Mouse (Mus musculus) heart, embryonic 16.5 days (tissue): ENCODE measurements around the gene Wdr43. TPM values are rescaled to one million over a fixed set of nuclear protein-coding genes. Genes with fewer than 3 reads are reported as not detected.
A peak's percentile ranks its signal among the peaks of the same experiment; 100 is the strongest.

Source experiments
- ATAC-seq: fragments of 200-750 bp; cut with Nextera tagmentation; replicated peaks from 2 replicates; pipeline ENCODE4 v1.8.0; 2017; ENCODE audit warnings: moderate number of reproducible peaks; ENCODE audit not compliant: insufficient read depth, low FRiP score; ENCODE audit errors: extremely low read depth
- H3K27ac ChIP-seq: fragments of 300-500 bp; sonication (generic); 2 replicates; pipeline ENCODE4 v1.5.1; 2014; ENCODE audit warnings: mild to moderate bottlenecking, low read length, control low read depth, moderate library complexity
- H3K27me3 ChIP-seq: fragments of 300-500 bp; sonication (generic); 2 replicates; pipeline ENCODE4 v1.6.1; 2014; ENCODE audit warnings: low read length, mixed read lengths; ENCODE audit not compliant: control insufficient read depth, insufficient read depth
- H3K36me3 ChIP-seq: fragments of 300-500 bp; sonication (generic); 2 replicates; pipeline ENCODE4 v1.6.1; 2014; ENCODE audit not compliant: control insufficient read depth, insufficient read depth
- H3K4me1 ChIP-seq: fragments of 300-500 bp; sonication (generic); 2 replicates; pipeline ENCODE4 v1.6.1; 2014; ENCODE audit warnings: low read length, mixed read lengths; ENCODE audit not compliant: control insufficient read depth, insufficient read depth
- H3K4me2 ChIP-seq: fragments of 300-500 bp; sonication (generic); 2 replicates; pipeline ENCODE4 v1.6.1; 2014; ENCODE audit warnings: low read depth, mild to moderate bottlenecking, control low read depth, low read length
- H3K4me3 ChIP-seq: fragments of 300-500 bp; sonication (generic); 2 replicates; pipeline ENCODE4 v1.5.1; 2014; ENCODE audit warnings: mild to moderate bottlenecking, control low read depth, low read length
- H3K9ac ChIP-seq: fragments of 300-500 bp; sonication (generic); 2 replicates; pipeline ENCODE4 v1.6.1; 2014; ENCODE audit warnings: low read length, control low read depth
- H3K9me3 ChIP-seq: fragments of 300-500 bp; sonication (generic); replicated peaks from 2 replicates; pipeline ENCODE4 v1.6.1; 2016; ENCODE audit warnings: low read length; ENCODE audit not compliant: control insufficient read depth
- WGBS: fragments of 180-500 bp; shearing (Covaris S2); extraction: QIAGEN DNeasy Blood & Tissue Kit; methylation state at CpG from one replicate; pipeline ENCODE4 v1.1.7; 2014; 5-methylcytosine and 5-hydroxymethylcytosine counted together
- polyA plus RNA-seq: library from polyadenylated mRNA; unstranded; fragments of >200 nt; fragmentation: Nextera tagmentation; extraction: Ambion mirVana; gene quantifications from 2 replicates; pipeline ENCODE4 v1.2.1, GENCODE M21; 2015

Wdr43 gene
- polyA plus RNA-seq, 1 experiment from 2014 or later: 49.7 TPM

GRCm38 (mm10) chr17:71657521-71657920 lies 41.8 kb downstream of the Wdr43 start:
- Histone ChIP-seq H3K4me3 (no peak overlapping the region), H3K9me3 (no peaks in the 10 kb centered on the region), H3K27me3 (no peaks in the 10 kb centered on the region), H3K4me2 (no peak overlapping the region), H3K4me1 (peaks cover 4% of the 10 kb centered on the region; the same call in 1 of the 2 replicates), H3K36me3 (peaks cover 31% of the 10 kb centered on the region), H3K27ac (no peak overlapping the region), H3K9ac (no peak overlapping the region)
- WGBS: 85% methylated on average over 4 of the region's 4 CpGs
- no peak for ATAC-seq

- H3K36me3 ChIP-seq: peaks cover 27% of the 10 kb centered on the region
- H3K27ac ChIP-seq: no peak overlapping the region
- no peak overlapping the region for H3K4me2 ChIP-seq
- ATAC-seq: no peak
- no peaks in the 10 kb centered on the region for H3K27me3 ChIP-seq
- no peak overlapping the region for H3K4me3 ChIP-seq
- peaks cover 4% of the 10 kb centered on the region; the same call in 1 of the 2 replicates for H3K4me1 ChIP-seq
- no peaks in the 10 kb centered on the region for H3K9me3 ChIP-seq
- H3K9ac ChIP-seq: no peak overlapping the region
- WGBS: 88% methylated on average over 10 of the region's 10 CpGs
Measured at GRCm38 (mm10) chr17:71658666-71659065, 43.0 kb downstream of the Wdr43 start.

GRCm38 (mm10) chr17:71660390-71660789 lies 44.7 kb downstream of the Wdr43 start:
- no peak for ATAC-seq
- Histone ChIP-seq H3K27ac (no peak overlapping the region), H3K4me2 (no peak overlapping the region), H3K27me3 (no peaks in the 10 kb centered on the region), H3K4me1 (peaks cover 4% of the 10 kb centered on the region; the same call in 1 of the 2 replicates), H3K4me3 (no peak overlapping the region), H3K36me3 (peaks cover 21% of the 10 kb centered on the region), H3K9ac (no peak overlapping the region), H3K9me3 (no peaks in the 10 kb centered on the region)
- 56% methylated on average over 1 of the region's 1 CpGs for WGBS

- Histone ChIP-seq H3K27me3 (no peaks in the 10 kb centered on the region), H3K4me1 (peaks cover 4% of the 10 kb centered on the region; the same call in 1 of the 2 replicates), H3K9ac (peak overlapping the region; percentile 65), H3K36me3 (peaks cover 8% of the 10 kb centered on the region; the same call in 1 of the 2 replicates), H3K4me2 (peak overlapping the region; percentile 78), H3K27ac (peak overlapping the region; percentile 44; the same call in 1 of the 2 replicates), H3K4me3 (peak overlapping the region; percentile 53), H3K9me3 (no peaks in the 10 kb centered on the region)
- peak; percentile 87 for ATAC-seq
- WGBS: 5% methylated on average over 21 of the region's 21 CpGs
Measured at GRCm38 (mm10) chr17:71662751-71663250, 47.1 kb downstream of the Wdr43 start.

- Histone ChIP-seq H3K4me3 (no peak overlapping the region), H3K27ac (no peak overlapping the region), H3K9me3 (no peaks in the 10 kb centered on the region; the same call in 1 of the 2 replicates), H3K9ac (no peak overlapping the region), H3K4me1 (peaks cover 4% of the 10 kb centered on the region; the same call in 1 of the 2 replicates), H3K27me3 (no peaks in the 10 kb centered on the region), H3K4me2 (no peak overlapping the region), H3K36me3 (peaks cover 7% of the 10 kb centered on the region; the same call in 1 of the 2 replicates)
- no peak for ATAC-seq
- 76% methylated on average over 6 of the region's 6 CpGs for WGBS
Measured at GRCm38 (mm10) chr17:71663491-71663890, 47.8 kb downstream of the Wdr43 start.

GRCm38 (mm10) chr17:71664172-71664571 lies 48.5 kb downstream of the Wdr43 start:
- 61% methylated on average over 1 of the region's 1 CpGs for WGBS
- no peak for ATAC-seq
- H3K9ac ChIP-seq: no peak overlapping the region
- no peak overlapping the region for H3K4me2 ChIP-seq
- no peaks in the 10 kb centered on the region; the same call in 1 of the 2 replicates for H3K9me3 ChIP-seq
- H3K27me3 ChIP-seq: no peaks in the 10 kb centered on the region
- peaks cover 4% of the 10 kb centered on the region; the same call in 1 of the 2 replicates for H3K4me1 ChIP-seq
- 0 out of 2 replicates have a peak, but pooled peaks cover 3% of the 10 kb centered on the region for H3K36me3 ChIP-seq
- H3K4me3 ChIP-seq: no peak overlapping the region
- no peak overlapping the region for H3K27ac ChIP-seq

- H3K4me3 ChIP-seq: no peak overlapping the region
- no peaks in the 10 kb centered on the region for H3K27me3 ChIP-seq
- H3K27ac ChIP-seq: no peak overlapping the region
- WGBS: 81% methylated on average over 4 of the region's 4 CpGs
- H3K9me3 ChIP-seq: no peaks in the 10 kb centered on the region; the same call in 1 of the 2 replicates
- H3K9ac ChIP-seq: no peak overlapping the region
- no peak for ATAC-seq
- H3K36me3 ChIP-seq: no peaks in the 10 kb centered on the region
- H3K4me1 ChIP-seq: peaks cover 4% of the 10 kb centered on the region; the same call in 1 of the 2 replicates
- no peak overlapping the region for H3K4me2 ChIP-seq
Measured at GRCm38 (mm10) chr17:71665201-71665600, 49.5 kb downstream of the Wdr43 start.

- WGBS: 78% methylated on average over 5 of the region's 5 CpGs
- no peak for ATAC-seq
- no peaks in the 10 kb centered on the region for H3K27me3 ChIP-seq
Measured at GRCm38 (mm10) chr17:71669511-71669910, 53.8 kb downstream of the Wdr43 start.

GRCm38 (mm10) chr17:71671840-71672546 lies 56.3 kb downstream of the Wdr43 start:
- WGBS: 60% methylated on average over 17 of the region's 17 CpGs
- Histone ChIP-seq H3K4me1 (peaks cover 7% of the 10 kb centered on the region; the same call in 1 of the 2 replicates), H3K27ac (no peak overlapping the region), H3K4me3 (no peak overlapping the region), H3K9me3 (no peaks in the 10 kb centered on the region; the same call in 1 of the 2 replicates), H3K4me2 (no peak overlapping the region), H3K27me3 (no peaks in the 10 kb centered on the region), H3K9ac (no peak overlapping the region), H3K36me3 (no peaks in the 10 kb centered on the region)
- ATAC-seq: no peak

More at GRCm38 (mm10) chr17:71669511-71669910, 53.8 kb downstream of the Wdr43 start:
- no peak overlapping the region for H3K4me2 ChIP-seq
- H3K27ac ChIP-seq: no peak overlapping the region
- peaks cover 6% of the 10 kb centered on the region; the same call in 1 of the 2 replicates for H3K4me1 ChIP-seq
- no peaks in the 10 kb centered on the region for H3K36me3 ChIP-seq
- no peaks in the 10 kb centered on the region; the same call in 1 of the 2 replicates for H3K9me3 ChIP-seq
- H3K4me3 ChIP-seq: no peak overlapping the region
- no peak overlapping the region for H3K9ac ChIP-seq
